Mouse (Mus musculus): ENCODE measurements around the gene Rps3. TPM values are rescaled to one million over a fixed set of nuclear protein-coding genes. Genes with fewer than 3 reads are reported as not detected.

The Rps3 gene
- polyA plus RNA-seq (2015; fragmentation: Nextera tagmentation; extraction: Ambion mirVana): 405 and 414 TPM in 2 replicates

GRCm38 (mm10) chr7:99483271-99483923, at the start of gene Rps3:
TSS of gene Rps3 (minus strand) at chr7:99483738.
- Histone ChIP-seq H3K4me3 (ENCODE audit: low read depth, low read length) (peak within 1 kb of the TSS; percentile 66), H3K4me1 (ENCODE audit: control insufficient read depth, insufficient read depth, low read length) (peaks cover 29% of the 10 kb centered on the region), H3K9ac (ENCODE audit: low read depth, low read length) (peak within 1 kb of the TSS; percentile 76), H3K27ac (ENCODE audit: low read length) (peak within 1 kb of the TSS; percentile 78), H3K36me3 (ENCODE audit: control insufficient read depth, insufficient read depth, low read length) (peaks cover 20% of the 10 kb centered on the region), H3K9me3 (replicated peaks; ENCODE audit: control insufficient read depth, low read length, poor library complexity, severe bottlenecking) (no peaks in the 10 kb centered on the region), H3K4me2 (ENCODE audit: low read length) (peak within 1 kb of the TSS; percentile 88), H3K27me3 (ENCODE audit: control insufficient read depth, insufficient read depth, low read depth, low read length) (peaks cover 4% of the 10 kb centered on the region; the same call in 1 of the 2 replicates)
- WGBS: under 1% methylated on average over 44 of the region's 45 CpGs
- ATAC-seq: peak; percentile 96

GRCm38 (mm10) chr7:99532526-99532925, 49.0 kb upstream of the Rps3 start:
- Histone ChIP-seq H3K4me2 (ENCODE audit: low read length) (no peak overlapping the region), H3K9me3 (replicated peaks; ENCODE audit: control insufficient read depth, low read length, poor library complexity, severe bottlenecking) (no peaks in the 10 kb centered on the region), H3K36me3 (ENCODE audit: control insufficient read depth, insufficient read depth, low read length) (no peaks in the 10 kb centered on the region), H3K4me1 (ENCODE audit: control insufficient read depth, insufficient read depth, low read length) (peaks cover 28% of the 10 kb centered on the region), H3K27me3 (ENCODE audit: control insufficient read depth, insufficient read depth, low read depth, low read length) (no peaks in the 10 kb centered on the region), H3K4me3 (ENCODE audit: low read depth, low read length) (no peak overlapping the region), H3K27ac (ENCODE audit: low read length) (no peak overlapping the region), H3K9ac (ENCODE audit: low read depth, low read length) (no peak overlapping the region)
- no peak for ATAC-seq
- 90% methylated on average over 4 of the region's 4 CpGs for WGBS

- ATAC-seq: no peak
- WGBS: 78% methylated on average over 3 of the region's 3 CpGs
- no peak overlapping the region for H3K4me2 ChIP-seq (ENCODE audit: low read length)
Observed at GRCm38 (mm10) chr7:99531408-99531970, 48.0 kb upstream of the Rps3 start.

GRCm38 (mm10) chr7:99529410-99529809, 45.9 kb upstream of the Rps3 start:
- no peaks in the 10 kb centered on the region for H3K9me3 ChIP-seq (replicated peaks; ENCODE audit: control insufficient read depth, low read length, poor library complexity, severe bottlenecking)
- no peaks in the 10 kb centered on the region for H3K36me3 ChIP-seq (ENCODE audit: control insufficient read depth, insufficient read depth, low read length)
- no peak overlapping the region for H3K4me3 ChIP-seq (ENCODE audit: low read depth, low read length)
- H3K9ac ChIP-seq (ENCODE audit: low read depth, low read length): no peak overlapping the region
- no peak overlapping the region for H3K27ac ChIP-seq (ENCODE audit: low read length)
- 63% methylated on average over 5 of the region's 5 CpGs for WGBS
- ATAC-seq: no peak
- peaks cover 9% of the 10 kb centered on the region for H3K4me1 ChIP-seq (ENCODE audit: control insufficient read depth, insufficient read depth, low read length)
- no peak overlapping the region for H3K4me2 ChIP-seq (ENCODE audit: low read length)
- H3K27me3 ChIP-seq (ENCODE audit: control insufficient read depth, insufficient read depth, low read depth, low read length): no peaks in the 10 kb centered on the region

More at GRCm38 (mm10) chr7:99531408-99531970, 48.0 kb upstream of the Rps3 start:
- Histone ChIP-seq H3K4me1 (ENCODE audit: control insufficient read depth, insufficient read depth, low read length) (peaks cover 17% of the 10 kb centered on the region), H3K4me3 (ENCODE audit: low read depth, low read length) (no peak overlapping the region), H3K9ac (ENCODE audit: low read depth, low read length) (no peak overlapping the region), H3K27ac (ENCODE audit: low read length) (no peak overlapping the region), H3K27me3 (ENCODE audit: control insufficient read depth, insufficient read depth, low read depth, low read length) (no peaks in the 10 kb centered on the region), H3K36me3 (ENCODE audit: control insufficient read depth, insufficient read depth, low read length) (no peaks in the 10 kb centered on the region), H3K9me3 (replicated peaks; ENCODE audit: control insufficient read depth, low read length, poor library complexity, severe bottlenecking) (no peaks in the 10 kb centered on the region)

GRCm38 (mm10) chr7:99528547-99528946, 45.0 kb upstream of the Rps3 start:
- Histone ChIP-seq H3K27me3 (ENCODE audit: control insufficient read depth, insufficient read depth, low read depth, low read length) (no peaks in the 10 kb centered on the region), H3K4me2 (ENCODE audit: low read length) (no peak overlapping the region), H3K9ac (ENCODE audit: low read depth, low read length) (no peak overlapping the region), H3K4me1 (ENCODE audit: control insufficient read depth, insufficient read depth, low read length) (peaks cover under 1% of the 10 kb centered on the region; the same call in 1 of the 2 replicates), H3K9me3 (replicated peaks; ENCODE audit: control insufficient read depth, low read length, poor library complexity, severe bottlenecking) (no peaks in the 10 kb centered on the region), H3K4me3 (ENCODE audit: low read depth, low read length) (no peak overlapping the region), H3K27ac (ENCODE audit: low read length) (no peak overlapping the region), H3K36me3 (ENCODE audit: control insufficient read depth, insufficient read depth, low read length) (no peaks in the 10 kb centered on the region)
- WGBS: 59% methylated on average over 2 of the region's 2 CpGs
- no peak for ATAC-seq

- no peak for ATAC-seq
- H3K4me1 ChIP-seq (ENCODE audit: control insufficient read depth, insufficient read depth, low read length): no peaks in the 10 kb centered on the region
- no peak overlapping the region for H3K9ac ChIP-seq (ENCODE audit: low read depth, low read length)
- H3K9me3 ChIP-seq (replicated peaks; ENCODE audit: control insufficient read depth, low read length, poor library complexity, severe bottlenecking): no peaks in the 10 kb centered on the region
- H3K4me2 ChIP-seq (ENCODE audit: low read length): no peak overlapping the region
- H3K27ac ChIP-seq (ENCODE audit: low read length): no peak overlapping the region
- no peaks in the 10 kb centered on the region for H3K27me3 ChIP-seq (ENCODE audit: control insufficient read depth, insufficient read depth, low read depth, low read length)
- 96% methylated on average over 1 of the region's 1 CpGs for WGBS
- H3K4me3 ChIP-seq (ENCODE audit: low read depth, low read length): no peak overlapping the region
- H3K36me3 ChIP-seq (ENCODE audit: control insufficient read depth, insufficient read depth, low read length): no peaks in the 10 kb centered on the region
Observed at GRCm38 (mm10) chr7:99523837-99524236, 40.3 kb upstream of the Rps3 start.

- WGBS: 80% methylated on average over 8 of the region's 8 CpGs
- Histone ChIP-seq H3K9ac (ENCODE audit: low read depth, low read length) (no peak overlapping the region), H3K4me1 (ENCODE audit: control insufficient read depth, insufficient read depth, low read length) (no peaks in the 10 kb centered on the region), H3K4me3 (ENCODE audit: low read depth, low read length) (no peak overlapping the region), H3K36me3 (ENCODE audit: control insufficient read depth, insufficient read depth, low read length) (no peaks in the 10 kb centered on the region), H3K27me3 (ENCODE audit: control insufficient read depth, insufficient read depth, low read depth, low read length) (no peaks in the 10 kb centered on the region), H3K9me3 (replicated peaks; ENCODE audit: control insufficient read depth, low read length, poor library complexity, severe bottlenecking) (no peaks in the 10 kb centered on the region), H3K4me2 (ENCODE audit: low read length) (no peak overlapping the region), H3K27ac (ENCODE audit: low read length) (no peak overlapping the region)
- ATAC-seq: no peak
Observed at GRCm38 (mm10) chr7:99523121-99523520, 39.6 kb upstream of the Rps3 start.

- H3K9ac ChIP-seq (ENCODE audit: low read depth, low read length): no peak overlapping the region
Observed at GRCm38 (mm10) chr7:99518954-99519644, 35.6 kb upstream of the Rps3 start.

GRCm38 (mm10) chr7:99516814-99517157, 33.2 kb upstream of the Rps3 start:
- Histone ChIP-seq H3K4me2 (ENCODE audit: low read length) (no peak overlapping the region), H3K4me3 (ENCODE audit: low read depth, low read length) (no peak overlapping the region), H3K4me1 (ENCODE audit: control insufficient read depth, insufficient read depth, low read length) (no peaks in the 10 kb centered on the region), H3K36me3 (ENCODE audit: control insufficient read depth, insufficient read depth, low read length) (no peaks in the 10 kb centered on the region), H3K9me3 (replicated peaks; ENCODE audit: control insufficient read depth, low read length, poor library complexity, severe bottlenecking) (no peaks in the 10 kb centered on the region), H3K9ac (ENCODE audit: low read depth, low read length) (no peak overlapping the region), H3K27me3 (ENCODE audit: control insufficient read depth, insufficient read depth, low read depth, low read length) (no peaks in the 10 kb centered on the region), H3K27ac (ENCODE audit: low read length) (no peak overlapping the region)
- no peak for ATAC-seq
- WGBS: 88% methylated on average over 3 of the region's 3 CpGs

More at GRCm38 (mm10) chr7:99518954-99519644, 35.6 kb upstream of the Rps3 start:
- H3K4me1 ChIP-seq (ENCODE audit: control insufficient read depth, insufficient read depth, low read length): no peaks in the 10 kb centered on the region
- ATAC-seq: no peak
- no peak overlapping the region for H3K27ac ChIP-seq (ENCODE audit: low read length)
- no peaks in the 10 kb centered on the region for H3K9me3 ChIP-seq (replicated peaks; ENCODE audit: control insufficient read depth, low read length, poor library complexity, severe bottlenecking)
- no peak overlapping the region for H3K4me3 ChIP-seq (ENCODE audit: low read depth, low read length)
- 70% methylated on average over 4 of the region's 4 CpGs for WGBS
- H3K4me2 ChIP-seq (ENCODE audit: low read length): no peak overlapping the region
- H3K36me3 ChIP-seq (ENCODE audit: control insufficient read depth, insufficient read depth, low read length): no peaks in the 10 kb centered on the region
- no peaks in the 10 kb centered on the region for H3K27me3 ChIP-seq (ENCODE audit: control insufficient read depth, insufficient read depth, low read depth, low read length)
